Mouse (Mus musculus) embryonic fibroblast, embryonic 13.5 days (primary cell): ENCODE data around the gene Appbp2. TPM values are rescaled to one million over a fixed set of nuclear protein-coding genes. Genes with fewer than 3 reads are reported as not detected.

Source experiments
- H3K27ac ChIP-seq: 2 replicates; pipeline ENCODE4 v1.5.1; 2012; ENCODE audit warnings: low read length, control low read depth, inconsistent platforms; ENCODE audit not compliant: insufficient read depth
- H3K4me1 ChIP-seq: 2 replicates; pipeline ENCODE4 v1.6.1; 2011; ENCODE audit warnings: low read length; ENCODE audit not compliant: control insufficient read depth, insufficient read depth
- H3K4me3 ChIP-seq: 2 replicates; pipeline ENCODE4 v1.5.1; 2011; ENCODE audit warnings: mild to moderate bottlenecking, control low read depth, low read length; ENCODE audit not compliant: insufficient read depth
- CTCF ChIP-seq: IDR thresholded peaks from 2 replicates; pipeline ENCODE4 v1.5.1; 2011; ENCODE audit warnings: mild to moderate bottlenecking, control low read depth, low read length, moderate library complexity, borderline replicate concordance; ENCODE audit not compliant: insufficient read depth
- POLR2A ChIP-seq: IDR thresholded peaks from 2 replicates; pipeline ENCODE4 v1.6.1; 2011; ENCODE audit warnings: low read depth, mild to moderate bottlenecking, control low read depth, low read length, moderate library complexity
- polyA plus RNA-seq: library from polyadenylated mRNA; stranded (reverse); fragments of >200 nt; gene quantifications from 2 replicates; pipeline ENCODE4 v1.2.4, GENCODE M21; 2011; ENCODE audit warnings: low read depth; ENCODE audit not compliant: missing spikeins, insufficient read length

The Appbp2 gene
- polyA plus RNA-seq, 1 experiment, result 37.1 TPM

DNA sequence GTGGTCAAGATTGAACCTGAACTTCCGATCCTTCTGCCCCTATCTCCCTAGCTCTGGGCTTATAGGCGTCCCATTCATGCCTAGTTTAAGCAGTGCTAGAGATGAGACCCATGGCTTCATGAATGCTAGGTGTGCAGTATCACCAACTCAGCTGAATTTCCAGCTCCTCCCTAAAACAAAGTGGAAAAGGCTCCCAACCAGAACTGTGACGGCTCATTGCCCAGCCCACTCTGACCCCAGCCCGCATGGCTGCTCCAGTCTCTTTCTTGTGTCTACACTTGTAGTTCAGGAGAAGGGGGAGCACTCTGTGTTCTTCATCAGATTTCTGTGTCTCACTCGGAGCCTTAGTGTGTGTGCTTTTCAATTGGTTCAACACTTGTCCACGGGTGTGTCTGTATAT lies 50.1 kb downstream of the Appbp2 start:
- Histone ChIP-seq H3K4me1 (0 out of 2 replicates have a peak, but pooled peaks cover 3% of the 10 kb centered on the region), H3K4me3 (no peak overlapping the region), H3K27ac (no peak overlapping the region)
- no peak for TF ChIP-seq CTCF
- TF ChIP-seq POLR2A, result no peak

GRCm38 (mm10) chr11:85184082-85184481 lies 50.8 kb downstream of the Appbp2 start:
- Histone ChIP-seq H3K4me1 (0 out of 2 replicates have a peak, but pooled peaks cover 3% of the 10 kb centered on the region), H3K27ac (no peak overlapping the region), H3K4me3 (no peak overlapping the region)
- TF ChIP-seq CTCF, result no peak
- TF ChIP-seq POLR2A, result no peak

DNA sequence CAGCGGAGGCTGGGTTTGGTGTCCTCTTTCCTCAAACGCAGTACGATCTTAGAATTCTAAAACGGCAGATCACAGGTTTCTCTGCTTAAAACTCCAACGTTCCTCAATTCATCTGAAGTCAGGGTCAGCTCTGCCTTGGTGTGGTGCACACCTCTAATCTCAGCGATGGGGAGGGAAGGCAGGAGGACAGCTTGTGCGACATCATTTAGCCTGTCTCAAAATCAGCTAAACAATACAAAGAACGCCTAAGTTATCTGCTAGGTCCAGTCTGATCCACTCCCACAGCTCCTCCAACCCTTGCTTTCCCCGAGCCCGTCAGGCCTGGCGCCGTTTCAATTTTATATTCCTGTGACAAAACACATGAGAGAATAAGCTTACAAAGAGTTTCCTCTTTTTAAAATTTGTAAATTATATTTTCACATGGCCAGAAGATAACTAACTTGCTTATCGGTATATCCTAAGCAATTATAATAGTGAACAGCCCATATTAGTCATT lies 51.6 kb downstream of the Appbp2 start:
- Histone ChIP-seq H3K4me1 (0 out of 2 replicates have a peak, but pooled peaks cover 3% of the 10 kb centered on the region), H3K27ac (no peak overlapping the region), H3K4me3 (peak overlapping the region; percentile 4)
- TF ChIP-seq CTCF (no peak), POLR2A (no peak)

GRCm38 (mm10) chr11:85182617-85183283 lies 52.2 kb downstream of the Appbp2 start:
- H3K4me3 ChIP-seq, result peak overlapping the region; percentile 4

GRCm38 (mm10) chr11:85178413-85178812 lies 56.5 kb downstream of the Appbp2 start:
- TF ChIP-seq POLR2A (no peak), CTCF (no peak)
- Histone ChIP-seq H3K4me1 (0 out of 2 replicates have a peak, but pooled peaks cover 4% of the 10 kb centered on the region), H3K4me3 (no peak overlapping the region), H3K27ac (no peak overlapping the region)

More at GRCm38 (mm10) chr11:85182617-85183283, 52.2 kb downstream of the Appbp2 start:
- no peak overlapping the region for H3K27ac ChIP-seq
- TF ChIP-seq POLR2A (no peak), CTCF (peak; percentile 81)
- H3K4me1 ChIP-seq, result 0 out of 2 replicates have a peak, but pooled peaks cover 3% of the 10 kb centered on the region

DNA sequence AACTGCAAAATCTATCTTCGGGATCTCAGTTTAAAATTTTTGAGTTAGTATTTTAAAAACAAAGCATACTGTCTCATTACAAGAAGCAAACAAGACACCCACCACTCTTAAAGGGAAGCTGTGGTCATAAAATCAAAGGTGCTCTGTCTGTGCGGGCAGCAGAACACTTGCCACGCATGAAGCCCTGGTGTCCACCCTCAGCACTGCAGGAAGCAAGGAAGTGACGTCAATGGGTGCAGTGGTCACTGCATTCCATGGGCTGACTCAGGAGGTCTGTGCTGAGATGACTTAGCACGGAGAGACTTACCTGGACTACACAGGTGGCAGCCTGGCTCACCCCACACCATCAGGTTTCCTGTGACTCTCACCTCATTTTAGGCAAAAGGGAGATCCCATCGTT lies 57.2 kb downstream of the Appbp2 start:
- no peak for TF ChIP-seq CTCF
- TF ChIP-seq POLR2A, result no peak
- H3K4me3 ChIP-seq, result no peak overlapping the region

DNA sequence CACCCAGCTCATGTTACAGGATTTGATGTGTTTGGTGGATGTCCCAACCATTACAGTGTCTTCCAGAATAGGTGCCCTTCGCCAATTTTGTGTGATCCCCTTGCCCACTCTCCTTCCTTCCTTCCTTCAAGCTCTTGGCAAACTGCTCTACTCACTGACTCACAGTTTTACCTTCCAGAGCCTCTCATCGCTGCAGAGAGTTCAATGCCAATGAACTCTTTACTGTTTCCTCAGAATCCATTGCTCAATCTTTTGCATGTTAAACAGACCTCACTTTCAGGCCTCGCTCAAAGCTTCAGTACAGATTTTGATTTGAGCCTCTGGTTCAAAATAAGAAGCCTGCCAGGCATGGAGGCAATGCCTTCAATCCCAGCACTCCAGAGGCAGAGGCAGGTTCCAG lies 59.0 kb downstream of the Appbp2 start:
- no peak overlapping the region for H3K4me3 ChIP-seq
- H3K27ac ChIP-seq, result no peak overlapping the region
- no peak for TF ChIP-seq POLR2A
- TF ChIP-seq CTCF, result no peak

More for the DNA sequence above, 57.2 kb downstream of the Appbp2 start:
- Histone ChIP-seq H3K4me1 (0 out of 2 replicates have a peak, but pooled peaks cover 4% of the 10 kb centered on the region), H3K27ac (no peak overlapping the region)

DNA sequence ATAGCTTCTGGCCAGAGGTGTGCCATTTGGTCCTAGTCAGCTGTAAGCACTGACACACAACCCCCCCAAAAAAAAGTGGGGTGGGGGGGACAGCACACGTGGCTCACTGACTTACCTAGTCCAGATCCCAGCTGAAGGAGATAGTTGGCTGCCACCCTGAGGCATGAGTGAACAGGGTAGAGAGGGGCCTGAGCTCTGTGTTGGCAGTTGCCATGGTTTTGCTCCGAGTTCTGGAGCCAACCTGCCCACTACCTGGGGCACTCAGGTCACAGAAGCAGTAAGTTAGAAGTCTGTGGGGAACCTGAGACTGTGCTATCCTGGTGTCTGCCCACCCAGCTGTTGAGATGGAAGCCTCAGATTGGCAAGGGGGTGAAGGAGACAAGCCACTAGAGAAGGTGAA lies 64.1 kb downstream of the Appbp2 start:
- no peak overlapping the region for H3K27ac ChIP-seq
- H3K4me3 ChIP-seq, result no peak overlapping the region
- TF ChIP-seq POLR2A (no peak), CTCF (no peak)
- H3K4me1 ChIP-seq, result 0 out of 2 replicates have a peak, but pooled peaks cover 1% of the 10 kb centered on the region

More for the DNA sequence above, 59.0 kb downstream of the Appbp2 start:
- H3K4me1 ChIP-seq, result 0 out of 2 replicates have a peak, but pooled peaks cover 2% of the 10 kb centered on the region

GRCm38 (mm10) chr11:85170058-85170740 lies 64.7 kb downstream of the Appbp2 start, which contains the start of gene 1700125H20Rik:
TSS of gene 1700125H20Rik (plus strand) at chr11:85170404.
- H3K4me3 ChIP-seq, result no peak within 1 kb of the TSS
- TF ChIP-seq POLR2A (no peak), CTCF (peak; percentile 93)
- H3K4me1 ChIP-seq, result no peaks in the 10 kb centered on the region
- H3K27ac ChIP-seq, result no peak within 1 kb of the TSS
